Mouse (Mus musculus): ENCODE results near the gene Hist1h4b. TPM values are rescaled to one million over a fixed set of nuclear protein-coding genes. Genes with fewer than 3 reads are reported as not detected.

Hist1h4b gene
- polyA plus RNA-seq (2012; rRNA removed; ENCODE audit: low replicate concordance): 9.6 and 14.6 TPM in 2 replicates

GRCm38 (mm10) chr13:23756790-23757189, at the start of gene Hist1h4b:
Gene Hist1h4b, plus strand, starts transcription at chr13:23757013.

GRCm38 (mm10) chr13:23710374-23711089, 46.3 kb upstream of the Hist1h4b start, which contains the start of gene Hfe:
Gene Hfe, minus strand, starts transcription at chr13:23710854.

GRCm38 (mm10) chr13:23738677-23739068, 18.1 kb upstream of the Hist1h4b start, which contains the start of gene Hist1h1c:
Gene Hist1h1c, plus strand, starts transcription at chr13:23738808.

GRCm38 (mm10) chr13:23745381-23746161, 11.2 kb upstream of the Hist1h4b start, which contains the start of gene Hist1h3c:
Gene Hist1h3c, minus strand, starts transcription at chr13:23745602.

GRCm38 (mm10) chr13:23746201-23747080, 10.4 kb upstream of the Hist1h4b start, which contains the start of gene Hist1h2bb:
Gene Hist1h2bb, plus strand, starts transcription at chr13:23746734.

GRCm38 (mm10) chr13:23750839-23751477, 5.9 kb upstream of the Hist1h4b start, which contains the start of gene Hist1h2ab:
Gene Hist1h2ab, plus strand, starts transcription at chr13:23751126.

GRCm38 (mm10) chr13:23752067-23752741, 4.6 kb upstream of the Hist1h4b start, which contains the start of gene Hist1h3b:
Gene Hist1h3b, plus strand, starts transcription at chr13:23752267.

GRCm38 (mm10) chr13:23760972-23761864, 4.4 kb downstream of the Hist1h4b start, which contains the start of gene Hist1h4a:
Gene Hist1h4a, minus strand, starts transcription at chr13:23761230.

GRCm38 (mm10) chr13:23761871-23762821, 5.3 kb downstream of the Hist1h4b start, which contains the start of gene Hist1h3a:
Gene Hist1h3a, minus strand, starts transcription at chr13:23762386.

GRCm38 (mm10) chr13:23763586-23764323, 6.9 kb downstream of the Hist1h4b start, which contains the start of gene Hist1h1a:
Gene Hist1h1a, plus strand, starts transcription at chr13:23763666.

GRCm38 (mm10) chr13:23769613-23770012, 12.8 kb downstream of the Hist1h4b start, which contains the start of gene Trim38:
Gene Trim38, plus strand, starts transcription at chr13:23769913.

GRCm38 (mm10) chr13:23806422-23807052, 49.7 kb downstream of the Hist1h4b start, which contains the start of gene Slc17a2:
Gene Slc17a2, plus strand, starts transcription at chr13:23806993.

Other genes starting within 250 kb of the Hist1h4b start
- gene Hist1h4h, start 226.0 kb upstream of the Hist1h4b start, polyA plus RNA-seq (2012; rRNA removed; ENCODE audit: low replicate concordance): 12.7 and 22.9 TPM in 2 replicates
- 782 and 1,968 TPM in 2 replicates for gene Hist1h2af, start 223.1 kb upstream of the Hist1h4b start, polyA plus RNA-seq (2012; rRNA removed; ENCODE audit: low replicate concordance)
- 41.4 and 47.8 TPM in 2 replicates for gene Hist1h3g, start 221.6 kb upstream of the Hist1h4b start, polyA plus RNA-seq (2012; rRNA removed; ENCODE audit: low replicate concordance)
- gene Hist1h2bh, start 213.6 kb upstream of the Hist1h4b start, polyA plus RNA-seq (2012; rRNA removed; ENCODE audit: low replicate concordance): 3.4 and 4.2 TPM in 2 replicates
- gene Hist1h3f, start 213.0 kb upstream of the Hist1h4b start, polyA plus RNA-seq (2012; rRNA removed; ENCODE audit: low replicate concordance): 12.4 and 14.5 TPM in 2 replicates
- gene Hist1h4f, start 205.4 kb upstream of the Hist1h4b start, polyA plus RNA-seq (2012; rRNA removed; ENCODE audit: low replicate concordance): 6.2 and 12.0 TPM in 2 replicates
- gene Hist1h1d, start 203.8 kb upstream of the Hist1h4b start, polyA plus RNA-seq (2012; rRNA removed; ENCODE audit: low replicate concordance): 0.11 and 0.13 TPM in 2 replicates
- gene Hist1h3e, start 194.6 kb upstream of the Hist1h4b start, polyA plus RNA-seq (2012; rRNA removed; ENCODE audit: low replicate concordance): 34.6 and 43.8 TPM in 2 replicates
- 11.9 and 48.7 TPM in 2 replicates for gene Hist1h2ae, start 185.8 kb upstream of the Hist1h4b start, polyA plus RNA-seq (2012; rRNA removed; ENCODE audit: low replicate concordance)
- gene Hist1h2bg, start 185.6 kb upstream of the Hist1h4b start, polyA plus RNA-seq (2012; rRNA removed; ENCODE audit: low replicate concordance): 29.6 and 41.4 TPM in 2 replicates
- 13.2 and 22.0 TPM in 2 replicates for gene Hist1h2bf, start 182.8 kb upstream of the Hist1h4b start, polyA plus RNA-seq (2012; rRNA removed; ENCODE audit: low replicate concordance)
- gene Hist1h2ad, start 182.6 kb upstream of the Hist1h4b start, polyA plus RNA-seq (2012; rRNA removed; ENCODE audit: low replicate concordance): 3.7 and 15.3 TPM in 2 replicates
- 13.1 and 33.1 TPM in 2 replicates for gene Hist1h3d, start 181.2 kb upstream of the Hist1h4b start, polyA plus RNA-seq (2012; rRNA removed; ENCODE audit: low replicate concordance)
- gene Hist1h4d, start 175.4 kb upstream of the Hist1h4b start, polyA plus RNA-seq (2012; rRNA removed; ENCODE audit: low replicate concordance): 7.5 and 12.3 TPM in 2 replicates
- 1.4 and 1.6 TPM in 2 replicates for gene Hist1h2be, start 135.9 kb upstream of the Hist1h4b start, polyA plus RNA-seq (2012; rRNA removed; ENCODE audit: low replicate concordance)
- 2.3 and 2.7 TPM in 2 replicates for gene Hist1h1e, start 134.5 kb upstream of the Hist1h4b start, polyA plus RNA-seq (2012; rRNA removed; ENCODE audit: low replicate concordance)
- 1.3 and 5.1 TPM in 2 replicates for gene Hist1h2ac, start 73.1 kb upstream of the Hist1h4b start, polyA plus RNA-seq (2012; rRNA removed; ENCODE audit: low replicate concordance)
- 151 and 487 TPM in 2 replicates for gene Hist1h2bc, start 72.8 kb upstream of the Hist1h4b start, polyA plus RNA-seq (2012; rRNA removed; ENCODE audit: low replicate concordance)
- gene Hist1h1t, start 61.2 kb upstream of the Hist1h4b start, polyA plus RNA-seq (2012; rRNA removed; ENCODE audit: low replicate concordance): not detected in 2 replicates
- gene Hist1h4c, start 58.6 kb upstream of the Hist1h4b start, polyA plus RNA-seq (2012; rRNA removed; ENCODE audit: low replicate concordance): 4.4 and 18.3 TPM in 2 replicates
- gene Hfe, start 46.2 kb upstream of the Hist1h4b start, polyA plus RNA-seq (2012; rRNA removed; ENCODE audit: low replicate concordance): 5.9 and 6.9 TPM in 2 replicates
- 19.5 and 49.1 TPM in 2 replicates for gene Hist1h1c, start 18.2 kb upstream of the Hist1h4b start, polyA plus RNA-seq (2012; rRNA removed; ENCODE audit: low replicate concordance)
- 35.9 and 40.8 TPM in 2 replicates for gene Hist1h3c, start 11.4 kb upstream of the Hist1h4b start, polyA plus RNA-seq (2012; rRNA removed; ENCODE audit: low replicate concordance)
- 18.7 and 20.8 TPM in 2 replicates for gene Hist1h2bb, start 10.3 kb upstream of the Hist1h4b start, polyA plus RNA-seq (2012; rRNA removed; ENCODE audit: low replicate concordance)
- gene Hist1h2ab, start 5.9 kb upstream of the Hist1h4b start, polyA plus RNA-seq (2012; rRNA removed; ENCODE audit: low replicate concordance): 22.8 and 64.3 TPM in 2 replicates
- gene Hist1h3b, start 4.7 kb upstream of the Hist1h4b start, polyA plus RNA-seq (2012; rRNA removed; ENCODE audit: low replicate concordance): 30.7 and 39.7 TPM in 2 replicates
- 6.3 and 13.5 TPM in 2 replicates for gene Hist1h4a, start 4.2 kb downstream of the Hist1h4b start, polyA plus RNA-seq (2012; rRNA removed; ENCODE audit: low replicate concordance)
- 21.3 and 31.3 TPM in 2 replicates for gene Hist1h3a, start 5.4 kb downstream of the Hist1h4b start, polyA plus RNA-seq (2012; rRNA removed; ENCODE audit: low replicate concordance)
- 0.74 and 1.2 TPM in 2 replicates for gene Hist1h1a, start 6.7 kb downstream of the Hist1h4b start, polyA plus RNA-seq (2012; rRNA removed; ENCODE audit: low replicate concordance)
- 0.71 and 3.3 TPM in 2 replicates for gene Trim38, start 12.9 kb downstream of the Hist1h4b start, polyA plus RNA-seq (2012; rRNA removed; ENCODE audit: low replicate concordance)
- gene Slc17a2, start 50.0 kb downstream of the Hist1h4b start, polyA plus RNA-seq (2012; rRNA removed; ENCODE audit: low replicate concordance): 0.06 TPM in 1 of 2 replicates, not detected in the other
- gene Slc17a3, start 82.4 kb downstream of the Hist1h4b start, polyA plus RNA-seq (2012; rRNA removed; ENCODE audit: low replicate concordance): not detected in 2 replicates
- not detected in 2 replicates for gene Slc17a1, start 110.7 kb downstream of the Hist1h4b start, polyA plus RNA-seq (2012; rRNA removed; ENCODE audit: low replicate concordance)
- 8.6 and 29.0 TPM in 2 replicates for gene Slc17a4, start 158.0 kb downstream of the Hist1h4b start, polyA plus RNA-seq (2012; rRNA removed; ENCODE audit: low replicate concordance)
- not detected in 2 replicates for gene Hist1h2ba, start 177.1 kb downstream of the Hist1h4b start, polyA plus RNA-seq (2012; rRNA removed; ENCODE audit: low replicate concordance)
- gene Hist1h2aa, start 177.4 kb downstream of the Hist1h4b start, polyA plus RNA-seq (2012; rRNA removed; ENCODE audit: low replicate concordance): not detected in 2 replicates
- gene Scgn, start 234.2 kb downstream of the Hist1h4b start, polyA plus RNA-seq (2012; rRNA removed; ENCODE audit: low replicate concordance): 1.1 and 1.2 TPM in 2 replicates